Mouse (Mus musculus) cerebellum, adult 11-12 months (tissue): ENCODE results near the gene Tmem212.

Experiments used
- DNase-seq: peaks from one replicate; pipeline ENCODE4 v3.0.0; 2022

The Tmem212 gene

GRCm38 (mm10) chr3:27840311-27840710 is 55.9 kb downstream of the Tmem212 start:
- no peak for DNase-seq

GRCm38 (mm10) chr3:27839795-27840194 is 56.4 kb downstream of the Tmem212 start:
- DNase-seq: no peak

GRCm38 (mm10) chr3:27839231-27839630 is 56.9 kb downstream of the Tmem212 start:
- no peak for DNase-seq

- DNase-seq: no peak
Observed at GRCm38 (mm10) chr3:27836297-27836696, 59.9 kb downstream of the Tmem212 start.

GRCm38 (mm10) chr3:27835786-27836185 is 60.4 kb downstream of the Tmem212 start:
- no peak for DNase-seq

- no peak for DNase-seq
Observed at GRCm38 (mm10) chr3:27828755-27829154, 67.4 kb downstream of the Tmem212 start.

- DNase-seq: no peak
Observed at GRCm38 (mm10) chr3:27827236-27827635, 68.9 kb downstream of the Tmem212 start.

GRCm38 (mm10) chr3:27825985-27826384 is 70.2 kb downstream of the Tmem212 start:
- no peak for DNase-seq
